Mouse (Mus musculus) stomach, postnatal 0 days (tissue): Measurements from ENCODE around the gene Ccnk.
A peak's percentile ranks its signal among the peaks of the same experiment; 100 is the strongest.

Source experiments
- CTCF ChIP-seq: IDR thresholded peaks from 2 replicates; pipeline ENCODE4 v1.5.1; 2016; ENCODE audit warnings: antibody characterized with exemption, low read depth, mild to moderate bottlenecking, moderate library complexity
- EP300 ChIP-seq: optimal IDR thresholded peaks from 2 replicates; pipeline ENCODE3; 2016; ENCODE audit warnings: antibody characterized with exemption

- TF ChIP-seq CTCF (peak; percentile 25; the same call in 1 of the 2 replicates), EP300 (no peak)
Measured at GRCm38 (mm10) chr12:108187541-108188091, 8.2 kb downstream of the Ccnk start.
